Mouse (Mus musculus) erythroblast, embryonic 14.5 days (primary cell): ENCODE results near the gene Slx4ip.
"Not testable (repeated sequence)": the region's sequence is repeated elsewhere in the genome, so short reads cannot be mapped to it uniquely, and the experiment has no call there.

Experiments used
- GATA1 ChIP-seq: IDR thresholded peaks from 2 replicates; pipeline ENCODE4 v1.6.1; 2012; ENCODE audit warnings: low read length, inconsistent platforms, mixed read lengths
- TAL1 ChIP-seq: IDR thresholded peaks from 3 replicates; pipeline ENCODE4 v1.6.1; 2012; ENCODE audit warnings: low read length, inconsistent platforms, mixed read lengths

- TF ChIP-seq GATA1, TAL1: not testable (repeated sequence)
Observed at GRCm38 (mm10) chr2:136890716-136891067, 326 bp upstream of the Slx4ip start.
